Mouse (Mus musculus) gastrocnemius, adult 8-10 months (tissue): ENCODE measurements at regions not wholly inside any gene's neighbourhood (a gene's known extent, or its start where the extent isn't known, plus 50 kb on each side); places are given as distances from the start of the nearest gene placed in this dataset.

Experiments
- DNase-seq, 2 experiments: peaks; one replicate each; pipeline ENCODE4 v3.0.0; 2022; ENCODE audit warnings: low spot score in 2 of 2

GRCm38 (mm10) chr13:84760978-84761377, 428.2 kb upstream of the Ccnh start:
- no peak for DNase-seq

GRCm38 (mm10) chr13:84761821-84762220, 427.4 kb upstream of the Ccnh start:
- DNase-seq = no peak

GRCm38 (mm10) chr13:84763916-84764315, 425.3 kb upstream of the Ccnh start:
- no peak for DNase-seq

- DNase-seq = no peak
These were observed 417.3 kb upstream of the Ccnh start for GRCm38 (mm10) chr13:84771956-84772355.

- DNase-seq = no peak
These were observed 405.9 kb upstream of the Ccnh start for GRCm38 (mm10) chr13:84783017-84783937.

GRCm38 (mm10) chr13:84804241-84804980, 384.8 kb upstream of the Ccnh start:
- DNase-seq = no peak

GRCm38 (mm10) chr13:84805190-84805589, 384.0 kb upstream of the Ccnh start:
- DNase-seq = no peak

GRCm38 (mm10) chr13:84809605-84810004, 379.6 kb upstream of the Ccnh start:
- no peak for DNase-seq
